Mouse (Mus musculus) MEL (cell line): Measurements from ENCODE around the gene Mau2. TPM values are rescaled to one million over a fixed set of nuclear protein-coding genes. Genes with fewer than 3 reads are reported as not detected.
"Not testable (repeated sequence)": the region's sequence is repeated elsewhere in the genome, so short reads cannot be mapped to it uniquely, and the experiment has no call there.

Experiments used
- DNase-seq: peaks from one replicate; pipeline ENCODE4 v3.0.0; 2011; ENCODE audit warnings: low read depth, low spot score
- H3K27ac ChIP-seq: 2 replicates; pipeline ENCODE4 v1.5.1; 2012; ENCODE audit warnings: low read depth, mild to moderate bottlenecking, control low read depth, low read length, moderate library complexity; ENCODE audit not compliant: control insufficient read depth
- H3K27me3 ChIP-seq, 2 experiments: fragments of 150-350 bp in 1 of 2; sonication (generic) in 1 of 2; 2 replicates each; pipeline ENCODE4 v1.6.1; 2012; ENCODE audit warnings: low read length in 2 of 2, mild to moderate bottlenecking in 2 of 2, improper control_type of control experiment in 1 of 2, moderate library complexity in 1 of 2; ENCODE audit not compliant: insufficient read depth in 2 of 2, control insufficient read depth in 1 of 2
- H3K36me3 ChIP-seq, 2 experiments: 2 replicates each; pipeline ENCODE4 v1.6.1; 2012 to 2014; ENCODE audit warnings: low read length in 2 of 2, improper control_type of control experiment in 1 of 2, inconsistent platforms in 1 of 2, mild to moderate bottlenecking in 1 of 2; ENCODE audit not compliant: insufficient read depth in 2 of 2, control insufficient read depth in 1 of 2
- H3K4me1 ChIP-seq, 2 experiments: fragments of 150-350 bp in 1 of 2; sonication (generic) in 1 of 2; 2 replicates each; pipeline ENCODE4 v1.6.1; 2012; ENCODE audit warnings: low read length in 2 of 2, improper control_type of control experiment in 1 of 2, mild to moderate bottlenecking in 1 of 2; ENCODE audit not compliant: insufficient read depth in 2 of 2, control insufficient read depth in 1 of 2
- H3K4me3 ChIP-seq, 2 experiments: fragments of 150-350 bp in 1 of 2; sonication (generic) in 1 of 2; 2 replicates each; pipeline ENCODE4 v1.5.1; 2012; ENCODE audit warnings: low read depth in 2 of 2, low read length in 2 of 2, mild to moderate bottlenecking in 2 of 2, moderate library complexity in 2 of 2, control low read depth in 1 of 2, improper control_type of control experiment in 1 of 2; ENCODE audit not compliant: control insufficient read depth in 1 of 2, insufficient read depth in 1 of 2
- H3K79me2 ChIP-seq: 2 replicates; pipeline ENCODE4 v1.6.1; 2012; ENCODE audit warnings: mild to moderate bottlenecking, low read length, moderate library complexity; ENCODE audit not compliant: control insufficient read depth, poor library complexity, insufficient read depth
- H3K9ac ChIP-seq: 2 replicates; pipeline ENCODE4 v1.6.1; 2012; ENCODE audit warnings: low read depth, mild to moderate bottlenecking, control low read depth, low read length, moderate library complexity; ENCODE audit not compliant: control insufficient read depth, poor library complexity, severe bottlenecking
- H3K9me3 ChIP-seq: fragments of 150-350 bp; sonication (generic); replicated peaks from 2 replicates; pipeline ENCODE4 v1.6.1; 2012; ENCODE audit warnings: mild to moderate bottlenecking, low read length, improper control_type of control experiment, moderate library complexity; ENCODE audit not compliant: insufficient read depth
- BHLHE40 ChIP-seq: IDR thresholded peaks from 2 replicates; pipeline ENCODE4 v1.6.1; 2012; ENCODE audit warnings: low read depth, mild to moderate bottlenecking, inconsistent platforms, low read length, improper control_type of control experiment, borderline replicate concordance
- CHD1 ChIP-seq: IDR thresholded peaks from 2 replicates; pipeline ENCODE4 v1.6.1; 2012; ENCODE audit warnings: low read depth, mild to moderate bottlenecking, inconsistent platforms, low read length, improper control_type of control experiment
- E2F4 ChIP-seq: IDR thresholded peaks from 2 replicates; pipeline ENCODE4 v1.6.1; 2011; ENCODE audit warnings: low read depth, low read length, improper control_type of control experiment, borderline replicate concordance
- ELF1 ChIP-seq: IDR thresholded peaks from 2 replicates; pipeline ENCODE4 v1.6.1; 2014; ENCODE audit warnings: low read depth, mild to moderate bottlenecking, inconsistent platforms, low read length, improper control_type of control experiment, moderate library complexity
- ETS1 ChIP-seq: IDR thresholded peaks from 2 replicates; pipeline ENCODE4 v1.6.1; 2012; ENCODE audit warnings: low read depth, mild to moderate bottlenecking, inconsistent platforms, low read length, improper control_type of control experiment, moderate library complexity
- GABPA ChIP-seq: IDR thresholded peaks from 2 replicates; pipeline ENCODE4 v1.6.1; 2012; ENCODE audit warnings: low read depth, mild to moderate bottlenecking, inconsistent platforms, low read length, improper control_type of control experiment, moderate library complexity
- GATA1 ChIP-seq: IDR thresholded peaks from 2 replicates; pipeline ENCODE4 v1.6.1; 2011; ENCODE audit warnings: low read depth, low read length, improper control_type of control experiment
- HCFC1 ChIP-seq: IDR thresholded peaks from 2 replicates; pipeline ENCODE4 v1.6.1; 2012; ENCODE audit warnings: low read depth, mild to moderate bottlenecking, inconsistent platforms, low read length, improper control_type of control experiment, moderate library complexity
- MAZ ChIP-seq: IDR thresholded peaks from 2 replicates; pipeline ENCODE4 v1.6.1; 2012; ENCODE audit warnings: low read depth, mild to moderate bottlenecking, inconsistent platforms, low read length, improper control_type of control experiment
- MYB ChIP-seq: IDR thresholded peaks from 2 replicates; pipeline ENCODE4 v1.6.1; 2011; ENCODE audit warnings: mild to moderate bottlenecking, low read depth, low read length, improper control_type of control experiment
- MYC ChIP-seq: IDR thresholded peaks from 2 replicates; pipeline ENCODE4 v1.6.1; 2011; ENCODE audit warnings: low read depth, mild to moderate bottlenecking, low read length, improper control_type of control experiment, moderate library complexity
- NELFE ChIP-seq: IDR thresholded peaks from 2 replicates; pipeline ENCODE4 v1.6.1; 2011; ENCODE audit warnings: low read depth, low read length, improper control_type of control experiment
- POLR2AphosphoS2 ChIP-seq: IDR thresholded peaks from 2 replicates; pipeline ENCODE4 v1.6.1; 2011; ENCODE audit warnings: low read length, improper control_type of control experiment
- SIN3A ChIP-seq: IDR thresholded peaks from 2 replicates; pipeline ENCODE4 v1.6.1; 2012; ENCODE audit warnings: low read length, improper control_type of control experiment, inconsistent platforms
- TAL1 ChIP-seq: IDR thresholded peaks from 2 replicates; pipeline ENCODE4 v1.6.1; 2012; ENCODE audit warnings: mild to moderate bottlenecking, inconsistent platforms, low read length, moderate library complexity, mixed read lengths
- TBP ChIP-seq: IDR thresholded peaks from 2 replicates; pipeline ENCODE4 v1.8.0; 2011; ENCODE audit warnings: low read depth, low read length, improper control_type of control experiment
- TCF12 ChIP-seq: IDR thresholded peaks from 2 replicates; pipeline ENCODE4 v1.6.1; 2014; ENCODE audit warnings: low read depth, mild to moderate bottlenecking, inconsistent platforms, low read length, improper control_type of control experiment, moderate library complexity
- UBTF ChIP-seq: IDR thresholded peaks from 2 replicates; pipeline ENCODE4 v1.6.1; 2012; ENCODE audit warnings: low read depth, mild to moderate bottlenecking, inconsistent platforms, low read length, improper control_type of control experiment, moderate library complexity, borderline replicate concordance; ENCODE audit not compliant: insufficient read depth
- USF1 ChIP-seq: IDR thresholded peaks from 2 replicates; pipeline ENCODE4 v1.6.1; 2014; ENCODE audit warnings: low read depth, mild to moderate bottlenecking, inconsistent platforms, low read length, improper control_type of control experiment, moderate library complexity
- USF2 ChIP-seq, 2 experiments: IDR thresholded peaks; 2 replicates each; pipeline ENCODE4 v1.6.1; 2011 to 2012; ENCODE audit warnings: improper control_type of control experiment in 2 of 2, low read length in 2 of 2, borderline replicate concordance in 1 of 2, inconsistent platforms in 1 of 2, low read depth in 1 of 2, mild to moderate bottlenecking in 1 of 2; ENCODE audit not compliant: insufficient read depth in 1 of 2
- ZKSCAN1 ChIP-seq: IDR thresholded peaks from 2 replicates; pipeline ENCODE4 v1.6.1; 2012; ENCODE audit warnings: low read depth, mild to moderate bottlenecking, inconsistent platforms, low read length, improper control_type of control experiment, moderate library complexity
- ZMIZ1 ChIP-seq: IDR thresholded peaks from 2 replicates; pipeline ENCODE4 v1.6.1; 2012; ENCODE audit warnings: low read depth, mild to moderate bottlenecking, inconsistent platforms, low read length, improper control_type of control experiment, moderate library complexity
- polyA plus RNA-seq, 2 experiments: library from polyadenylated mRNA; stranded (reverse) in 1 of 2; unstranded in 1 of 2; fragments of >175 nt in 1 of 2; fragments of >200 nt in 1 of 2; gene quantifications; 2 replicates each; pipeline versions ENCODE4 v1.2.1 to v1.2.4; 2012; ENCODE audit warnings: low replicate concordance in 2 of 2, low read depth in 1 of 2; ENCODE audit not compliant: insufficient read length in 2 of 2, insufficient read depth in 1 of 2, missing spikeins in 1 of 2
- total RNA-seq: library from RNA; depleted of rRNA; stranded (reverse); fragments of 300-350 nt; gene quantifications from 2 replicates; pipeline ENCODE4 v1.2.3, GENCODE M21; 2012

Gene Mau2
- total and polyA plus RNA-seq, 3 experiments = 39.2 to 43.4 TPM; not detected in 1

- TF ChIP-seq MYB (0 out of 2 replicates have a peak, but pooled peaks have one; percentile 9), ETS1 (no peak), ZMIZ1 (peak; percentile 79), TAL1 (no peak), HCFC1 (peak; percentile 72), POLR2AphosphoS2 (peak; percentile 74; the same call in 1 of the 2 replicates), SIN3A (peak; percentile 90), MYC (peak; percentile 16; the same call in 1 of the 2 replicates)
- TF ChIP-seq, all 39 proteins: peak for 15
Observed at GRCm38 (mm10) chr8:69995776-69996588, 46.6 kb downstream of the Mau2 start, which contains the start of gene Gatad2a (continued).

- peaks cover 1 to 27% of the 10 kb centered on the region in 2 experiments; a peak in 3 of 4 replicates for H3K36me3 ChIP-seq
- no peaks in the 10 kb centered on the region for H3K9me3 ChIP-seq
- H3K4me1 ChIP-seq = peaks cover 16 to 17% of the 10 kb centered on the region in 2 experiments
- H3K79me2 ChIP-seq = peaks cover 46% of the 10 kb centered on the region
- no peaks in the 10 kb centered on the region for H3K27me3 ChIP-seq
- H3K27ac ChIP-seq = peak overlapping the region; percentile 81
- TF ChIP-seq ELF1 (no peak), MYC (0 out of 2 replicates have a peak, but pooled peaks have one; percentile 10)
- peak overlapping the region; percentile 92 for H3K9ac ChIP-seq
- DNase-seq = peak; percentile 78
- H3K4me3 ChIP-seq = peak overlapping the region; percentile 73 to 98
Observed at GRCm38 (mm10) chr8:69995422-69995775, 47.1 kb downstream of the Mau2 start.

GRCm38 (mm10) chr8:69988936-69989335, 53.6 kb downstream of the Mau2 start:
- Histone ChIP-seq H3K36me3 (peaks cover 1 to 22% of the 10 kb centered on the region in 2 experiments; a peak in 3 of 4 replicates), H3K4me1 (peaks cover 7 to 14% of the 10 kb centered on the region in 2 experiments), H3K79me2 (peaks cover 59% of the 10 kb centered on the region)
- H3K9ac ChIP-seq, H3K9me3 ChIP-seq, H3K27ac ChIP-seq, H3K27me3 ChIP-seq, H3K4me3 ChIP-seq, DNase-seq: not testable (repeated sequence)

GRCm38 (mm10) chr8:69987744-69988143, 54.8 kb downstream of the Mau2 start:
- H3K4me3 ChIP-seq = no peak overlapping the region
- H3K36me3 ChIP-seq = peaks cover 1 to 14% of the 10 kb centered on the region in 2 experiments; a peak in 3 of 4 replicates
- H3K79me2 ChIP-seq = peaks cover 57% of the 10 kb centered on the region
- no peak for TF ChIP-seq UBTF
- TF ChIP-seq ZKSCAN1 = no peak
- TF ChIP-seq NELFE = no peak
- TF ChIP-seq E2F4 = no peak
- no peak for TF ChIP-seq GATA1
- TF ChIP-seq MAZ = no peak
- TF ChIP-seq TBP = no peak
- no peak for TF ChIP-seq USF2 (IDR thresholded peaks at IDR 0.05; ENCODE audit: borderline replicate concordance in 1 of 2, insufficient read depth in 1 of 2, low read depth in 1 of 2, low read length in 2 of 2)
- TF ChIP-seq GABPA = no peak
- no peak for TF ChIP-seq ZMIZ1
- no peak for TF ChIP-seq ETS1
- TF ChIP-seq TAL1 = no peak
- no peak for TF ChIP-seq TCF12
- no peak for TF ChIP-seq BHLHE40
- no peak for TF ChIP-seq USF1
- no peak for TF ChIP-seq CHD1

More at GRCm38 (mm10) chr8:69987744-69988143, 54.8 kb downstream of the Mau2 start:
- H3K27ac ChIP-seq = no peak overlapping the region
- no peak overlapping the region for H3K9ac ChIP-seq
- H3K9me3 ChIP-seq = no peaks in the 10 kb centered on the region
- no peaks in the 10 kb centered on the region for H3K27me3 ChIP-seq
- H3K4me1 ChIP-seq = peaks cover 0 to 10% of the 10 kb centered on the region in 2 experiments; a peak in 3 of 4 replicates
- DNase-seq = no peak
